Mouse (Mus musculus) MEL (cell line): Measurements from ENCODE around the gene Chd2.
A peak's percentile ranks its signal among the peaks of the same experiment; 100 is the strongest.

ENCODE experiments used
- BHLHE40 ChIP-seq: IDR thresholded peaks from 2 replicates; pipeline ENCODE4 v1.6.1; 2012; ENCODE audit warnings: low read depth, mild to moderate bottlenecking, inconsistent platforms, low read length, improper control_type of control experiment, borderline replicate concordance
- CHD2 ChIP-seq: IDR thresholded peaks from 2 replicates; pipeline ENCODE4 v1.6.1; 2011; ENCODE audit warnings: low read length, improper control_type of control experiment
- CTCF ChIP-seq, 3 experiments: IDR thresholded peaks in 2 of 3; conservative IDR thresholded peaks in 1 of 3; 2 replicates each; pipeline ENCODE4 v1.5.1; 2011 to 2012; ENCODE audit warnings: low read length in 3 of 3, low read depth in 2 of 3, mild to moderate bottlenecking in 2 of 3, improper control_type of control experiment in 1 of 3, inconsistent platforms in 1 of 3, mixed read lengths in 1 of 3, moderate library complexity in 1 of 3; ENCODE audit not compliant: control insufficient read depth in 1 of 3, insufficient read depth in 1 of 3, poor library complexity in 1 of 3, severe bottlenecking in 1 of 3
- E2F4 ChIP-seq: IDR thresholded peaks from 2 replicates; pipeline ENCODE4 v1.6.1; 2011; ENCODE audit warnings: low read depth, low read length, improper control_type of control experiment, borderline replicate concordance
- EP300 ChIP-seq, 2 experiments: IDR thresholded peaks; 2 replicates each; pipeline ENCODE4 v1.6.1; 2011; ENCODE audit warnings: improper control_type of control experiment in 2 of 2, low read length in 2 of 2, low read depth in 1 of 2, mild to moderate bottlenecking in 1 of 2
- GABPA ChIP-seq: IDR thresholded peaks from 2 replicates; pipeline ENCODE4 v1.6.1; 2012; ENCODE audit warnings: low read depth, mild to moderate bottlenecking, inconsistent platforms, low read length, improper control_type of control experiment, moderate library complexity
- GATA1 ChIP-seq: IDR thresholded peaks from 2 replicates; pipeline ENCODE4 v1.6.1; 2011; ENCODE audit warnings: low read depth, low read length, improper control_type of control experiment
- TCF12 ChIP-seq: IDR thresholded peaks from 2 replicates; pipeline ENCODE4 v1.6.1; 2014; ENCODE audit warnings: low read depth, mild to moderate bottlenecking, inconsistent platforms, low read length, improper control_type of control experiment, moderate library complexity
- ZC3H11A ChIP-seq: IDR thresholded peaks from 2 replicates; pipeline ENCODE4 v1.6.1; 2012; ENCODE audit warnings: low read depth, mild to moderate bottlenecking, inconsistent platforms, low read length, improper control_type of control experiment

DNA sequence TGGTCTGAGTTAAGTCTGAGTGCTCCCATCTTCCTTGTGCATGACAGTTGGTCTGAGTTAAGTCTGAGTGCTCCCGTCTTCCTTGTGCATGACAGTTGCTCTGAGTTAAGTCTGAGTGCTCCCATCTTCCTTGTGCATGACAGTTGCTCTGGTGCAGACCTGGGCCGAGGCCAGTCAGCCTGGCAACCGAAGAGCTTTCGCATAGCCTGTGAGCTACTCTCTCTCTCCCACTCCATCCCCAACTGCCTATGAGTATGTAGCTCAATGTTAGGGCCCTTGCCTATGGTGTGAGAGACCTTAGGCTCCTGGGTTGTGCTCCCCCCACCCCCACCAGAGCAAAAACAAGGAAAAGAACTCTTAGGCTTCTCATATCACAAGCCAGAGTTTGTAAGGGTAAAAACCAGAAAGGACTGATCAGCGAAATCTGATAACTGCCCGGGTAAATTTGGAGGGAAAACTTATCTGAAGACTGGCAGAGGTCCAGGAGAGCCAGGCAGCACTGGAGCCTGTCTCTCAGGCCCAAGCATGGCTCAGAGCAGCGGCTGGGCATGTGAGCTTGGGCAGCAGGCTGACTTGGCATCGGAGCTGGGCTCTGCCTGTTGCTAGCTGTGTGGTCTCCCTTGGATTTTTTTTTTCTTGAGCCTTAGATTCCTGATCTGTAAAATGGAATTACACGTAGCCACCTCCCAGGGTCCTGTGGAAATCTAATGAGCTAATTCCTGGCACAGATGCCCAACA, 120.2 kb downstream of the Chd2 start:
- peak; percentile 31; the same call in 1 of the 2 replicates for TF ChIP-seq GATA1
- no peak for TF ChIP-seq CTCF (IDR thresholded peaks at IDR 0.05 in 2 of 3, conservative IDR thresholded peaks at IDR 0.05 in 1 of 3; ENCODE audit: control insufficient read depth in 1 of 3, insufficient read depth in 1 of 3, low read depth in 2 of 3, low read length in 3 of 3, poor library complexity in 1 of 3, severe bottlenecking in 1 of 3)
- no peak for TF ChIP-seq E2F4
- TF ChIP-seq BHLHE40 = no peak
- no peak for TF ChIP-seq ZC3H11A
- TF ChIP-seq GABPA = no peak
- TF ChIP-seq TCF12 = no peak
- no peak for TF ChIP-seq CHD2
- TF ChIP-seq EP300 (IDR thresholded peaks at IDR 0.05; ENCODE audit: low read depth in 1 of 2, low read length in 2 of 2) = no peak
